Mouse (Mus musculus) gastrocnemius, postnatal 14 days (tissue): ENCODE results near the gene Bbx. TPM values are rescaled to one million over a fixed set of nuclear protein-coding genes. Genes with fewer than 3 reads are reported as not detected.
A peak's percentile ranks its signal among the peaks of the same experiment; 100 is the strongest.

Source experiments
- DNase-seq: peaks from one replicate; pipeline ENCODE4 v3.0.0; 2021; ENCODE audit warnings: mixed read lengths
- intact Hi-C: fragments of 180-260 bp; cut with DNase I; formaldehyde crosslinking; loops from one replicate; pipeline ENCODE4 v1.15.1; 2025; ENCODE audit warnings: low total_unique reads
- total RNA-seq, 2 experiments: library from RNA; stranded (reverse); gene quantifications; 2 replicates each; pipeline ENCODE4 v1.2.3; 2021

Gene Bbx
- total RNA-seq, 2 experiments from 2014 or later: 8.4 to 8.5 TPM

GRCm38 (mm10) chr16:50415406-50415805 is 16.8 kb downstream of the Bbx start:
- DNase-seq: no peak
- intact Hi-C loops: no loop called here

GRCm38 (mm10) chr16:50402851-50403250 is 29.3 kb downstream of the Bbx start:
- intact Hi-C loops: no loop called here
- DNase-seq: no peak

DNA sequence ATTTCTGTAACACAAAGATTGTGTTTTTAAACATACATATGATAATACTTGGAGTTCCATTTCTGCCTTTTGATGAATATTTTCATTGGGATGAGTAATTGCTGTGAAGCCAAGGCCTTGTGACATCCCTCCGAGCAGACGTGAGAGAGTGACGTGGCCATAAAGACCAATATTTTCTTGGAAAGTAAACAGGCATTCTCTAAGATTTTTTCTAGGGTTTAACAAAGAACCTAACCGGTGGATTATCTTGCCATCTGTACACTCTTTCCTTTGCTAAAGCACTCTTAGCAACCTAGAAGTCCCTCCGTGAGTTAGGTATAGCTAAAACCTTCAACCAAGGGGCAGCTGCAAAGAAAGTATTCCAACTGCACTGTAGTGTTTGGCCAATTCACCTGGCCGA is 32.4 kb downstream of the Bbx start:
- intact Hi-C loops: no loop called here
- no peak for DNase-seq

DNA sequence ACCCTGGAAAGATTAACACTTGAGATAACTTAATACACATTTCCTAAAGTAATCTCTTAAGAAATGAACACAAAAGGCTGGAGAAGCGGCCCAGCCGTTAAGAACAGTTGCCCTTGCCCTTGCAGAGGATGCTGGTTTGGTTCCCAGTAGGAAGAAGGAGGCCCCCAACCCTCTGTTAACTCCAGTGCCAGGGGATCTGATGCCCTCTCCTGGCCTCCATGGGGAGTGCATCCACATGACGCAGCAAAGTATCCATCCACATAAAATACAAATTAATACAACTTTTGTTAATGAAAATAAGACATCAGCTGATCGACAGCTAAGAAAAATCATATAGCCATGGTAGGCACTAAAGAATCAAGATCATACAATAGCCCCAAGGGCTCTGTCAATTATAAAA is 33.6 kb downstream of the Bbx start:
- DNase-seq: no peak
- intact Hi-C loops: no loop called here

DNA sequence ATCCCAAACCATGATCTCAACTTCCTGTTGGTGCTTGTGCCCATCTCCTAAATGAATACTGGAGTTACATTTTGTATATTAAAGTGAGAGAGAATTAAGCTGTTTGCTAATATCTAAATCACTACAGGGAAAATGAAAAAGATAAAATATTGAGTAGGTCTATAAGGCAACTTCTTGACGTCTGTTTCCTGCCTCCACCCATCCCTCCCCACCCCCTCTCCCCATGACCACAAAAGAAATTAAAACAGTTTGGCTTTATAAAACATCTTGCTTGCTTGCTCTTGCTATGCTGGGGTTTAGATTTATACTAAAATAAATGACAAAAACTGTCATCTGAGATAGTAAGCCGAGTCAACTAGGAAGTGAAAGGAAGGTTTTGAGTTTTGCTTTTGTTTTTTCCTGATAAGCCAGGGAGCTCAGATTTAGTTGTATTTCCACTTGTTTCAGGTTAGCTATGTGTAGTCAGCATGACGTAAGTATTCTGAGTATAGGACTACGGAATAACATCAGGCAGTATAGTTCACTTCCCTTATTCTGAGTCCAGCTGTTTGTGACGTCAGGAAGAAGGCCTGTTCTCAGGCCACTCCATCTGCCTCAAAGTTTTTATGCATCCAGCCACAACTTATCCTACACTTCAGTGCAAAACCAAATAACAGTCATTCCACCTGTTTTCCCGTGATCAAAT is 36.1 kb downstream of the Bbx start:
- intact Hi-C loops: no loop called here
- DNase-seq: no peak

DNA sequence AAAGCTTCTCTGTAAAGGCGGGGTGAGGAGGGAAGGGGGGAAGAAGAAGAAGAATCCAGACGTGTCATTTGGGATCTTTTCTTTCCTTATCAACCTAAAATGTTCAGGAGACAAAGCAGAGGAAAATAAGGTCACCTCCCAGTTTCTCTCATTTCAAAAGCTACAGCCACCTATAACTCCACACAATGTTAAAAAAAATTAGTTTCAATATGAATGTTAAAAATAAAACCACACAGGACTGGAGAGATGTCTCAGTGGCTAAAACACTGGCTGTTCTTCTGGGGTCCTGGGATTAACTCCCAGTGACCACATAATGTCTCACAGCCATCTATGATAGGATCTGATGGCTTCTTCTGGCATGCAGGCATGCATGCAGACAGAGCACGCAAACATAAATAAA is 43.7 kb downstream of the Bbx start:
- intact Hi-C loops: no loop called here

GRCm38 (mm10) chr16:50383541-50383940 is 48.6 kb downstream of the Bbx start:
- DNase-seq: no peak
- intact Hi-C loops: no loop called here

More for the DNA sequence above, 43.7 kb downstream of the Bbx start:
- no peak for DNase-seq

GRCm38 (mm10) chr16:50381351-50381746 is 50.8 kb downstream of the Bbx start:
- intact Hi-C loops: no loop called here
- no peak for DNase-seq

DNA sequence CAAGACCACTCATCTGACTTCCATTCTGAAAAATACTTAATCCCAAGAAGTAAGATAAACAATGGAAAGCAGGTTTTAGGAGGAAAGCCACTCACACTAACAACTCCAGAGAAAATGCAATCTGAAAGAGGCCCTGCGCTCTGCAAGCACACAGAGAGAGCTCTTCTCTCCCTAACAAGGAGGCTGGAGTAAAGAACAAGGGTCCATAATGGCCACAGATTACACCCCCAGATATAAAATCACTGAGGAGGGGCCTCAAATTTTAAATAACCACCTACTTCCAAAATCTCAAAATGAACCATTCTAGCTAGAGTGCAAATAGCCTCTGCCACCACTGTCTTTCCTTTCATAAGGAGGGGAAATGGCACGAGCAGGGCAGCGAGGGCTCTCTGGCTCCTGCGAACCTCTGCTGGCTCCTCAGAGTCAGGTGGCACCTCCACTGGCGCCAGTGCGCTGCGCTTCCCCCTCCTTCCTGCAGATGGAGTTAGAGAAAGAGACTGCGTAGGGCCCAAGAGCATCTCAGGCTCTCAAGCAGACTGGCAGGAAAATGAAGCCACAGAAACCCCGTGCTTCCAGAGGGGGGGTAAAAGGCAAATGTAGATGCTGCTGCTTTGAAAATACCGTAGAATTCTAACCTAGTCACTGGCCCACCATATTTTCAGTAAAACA is 51.4 kb downstream of the Bbx start:
- intact Hi-C loops: no loop called here
- DNase-seq: peak; percentile 30

- no peak for DNase-seq
- intact Hi-C loops: no loop called here
These were observed 52.0 kb downstream of the Bbx start for GRCm38 (mm10) chr16:50380232-50380631.

DNA sequence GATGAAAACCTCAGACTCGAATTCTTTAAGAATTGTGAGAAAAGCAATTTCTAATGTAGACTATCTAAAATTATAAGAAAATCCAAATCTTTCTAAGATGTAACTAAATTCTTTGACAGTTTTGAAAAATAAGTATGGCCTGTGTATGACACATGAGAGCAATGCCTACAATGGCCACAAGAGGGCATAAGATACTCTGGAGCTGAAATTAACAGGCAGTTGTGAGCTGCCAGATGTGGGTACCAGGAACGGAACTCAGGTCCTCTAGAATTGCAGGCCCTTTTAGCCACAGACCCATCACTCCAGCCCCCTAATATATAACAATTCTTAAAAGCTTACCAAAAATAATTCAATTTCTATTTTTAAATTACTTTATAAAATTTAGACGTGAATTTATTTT is 57.6 kb downstream of the Bbx start:
- intact Hi-C loops: no loop called here
- DNase-seq: peak; percentile 16

DNA sequence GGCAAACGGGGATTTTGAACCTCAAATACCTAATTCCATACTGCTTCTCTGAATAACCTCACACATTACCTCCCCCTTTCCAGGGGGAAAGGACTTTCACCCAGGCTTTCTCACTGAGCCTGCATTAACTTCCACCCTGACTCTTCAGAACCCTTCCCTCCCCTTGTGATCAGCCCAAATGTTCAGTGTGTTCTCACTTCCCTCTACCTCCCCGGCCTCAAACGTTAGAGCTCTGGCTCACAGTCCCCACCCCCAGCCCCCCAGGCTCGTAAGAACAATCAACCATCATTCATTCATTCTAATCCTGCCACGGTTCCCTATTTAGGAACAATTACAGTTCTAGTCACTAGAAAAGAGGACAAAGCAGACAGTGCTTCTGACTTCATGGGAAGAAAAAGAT is 58.5 kb downstream of the Bbx start:
- intact Hi-C loops: no loop called here
- no peak for DNase-seq

DNA sequence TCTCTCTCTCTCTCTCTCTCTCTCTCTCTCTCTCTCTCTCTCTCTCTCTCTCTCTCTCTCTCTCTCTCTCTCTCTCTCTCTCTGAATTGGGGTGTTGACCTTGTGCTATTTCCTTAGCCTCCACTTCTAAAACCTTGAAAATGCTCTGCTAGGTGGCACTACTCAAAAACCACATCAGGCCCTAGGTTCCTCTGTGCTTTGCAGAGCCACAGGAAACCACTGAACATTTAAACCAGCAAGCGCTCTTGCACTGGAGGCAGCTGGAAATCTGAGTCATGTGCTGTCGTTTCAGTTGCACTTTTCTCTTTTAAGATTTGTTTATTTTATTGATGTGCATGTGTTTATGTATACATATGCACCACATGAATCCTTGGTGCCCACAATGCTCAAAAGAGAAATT is 59.6 kb downstream of the Bbx start:
- intact Hi-C loops: no loop called here
- DNase-seq: no peak

GRCm38 (mm10) chr16:50371460-50371859 is 60.7 kb downstream of the Bbx start:
- intact Hi-C loops: no loop called here
- no peak for DNase-seq

DNA sequence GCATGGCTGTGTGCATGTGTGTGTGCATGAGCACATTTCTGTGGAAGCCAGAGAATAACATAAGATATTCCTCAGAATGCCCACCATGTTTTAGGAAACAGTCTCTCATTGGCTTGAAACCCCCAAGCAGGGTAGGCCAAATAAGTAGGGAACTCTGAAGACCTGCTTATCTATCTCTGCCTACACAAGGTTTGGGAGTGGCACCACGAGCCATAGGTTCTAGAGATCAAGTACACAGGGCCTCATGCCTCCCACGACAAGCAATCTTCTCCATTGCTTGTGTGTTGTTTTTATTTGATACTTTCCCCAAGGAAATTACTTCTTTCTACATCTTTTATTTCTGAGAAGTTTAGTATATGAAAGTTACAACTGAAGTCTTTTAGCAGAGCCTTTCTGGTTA is 61.8 kb downstream of the Bbx start:
- DNase-seq: no peak
- intact Hi-C loops: no loop called here

DNA sequence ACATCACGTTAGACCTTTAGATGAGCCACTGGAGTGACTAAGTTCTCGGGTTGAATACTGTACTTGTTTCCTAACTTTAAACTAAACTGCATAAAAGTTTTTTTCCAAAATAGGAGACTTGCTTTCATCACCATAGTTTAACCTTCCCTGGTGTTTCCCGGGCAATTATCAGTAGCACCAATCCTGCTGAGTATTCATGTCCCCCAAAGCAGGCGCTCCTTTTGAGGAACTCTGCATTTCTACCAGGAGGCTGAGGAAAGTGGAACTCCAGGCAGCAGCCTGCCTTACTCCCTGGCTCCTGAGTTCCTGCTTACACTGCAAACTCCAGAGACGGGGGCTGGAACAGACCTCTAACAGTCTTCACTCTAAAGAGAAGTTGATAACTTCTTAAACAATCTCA is 65.6 kb downstream of the Bbx start:
- intact Hi-C loops: no loop called here

DNA sequence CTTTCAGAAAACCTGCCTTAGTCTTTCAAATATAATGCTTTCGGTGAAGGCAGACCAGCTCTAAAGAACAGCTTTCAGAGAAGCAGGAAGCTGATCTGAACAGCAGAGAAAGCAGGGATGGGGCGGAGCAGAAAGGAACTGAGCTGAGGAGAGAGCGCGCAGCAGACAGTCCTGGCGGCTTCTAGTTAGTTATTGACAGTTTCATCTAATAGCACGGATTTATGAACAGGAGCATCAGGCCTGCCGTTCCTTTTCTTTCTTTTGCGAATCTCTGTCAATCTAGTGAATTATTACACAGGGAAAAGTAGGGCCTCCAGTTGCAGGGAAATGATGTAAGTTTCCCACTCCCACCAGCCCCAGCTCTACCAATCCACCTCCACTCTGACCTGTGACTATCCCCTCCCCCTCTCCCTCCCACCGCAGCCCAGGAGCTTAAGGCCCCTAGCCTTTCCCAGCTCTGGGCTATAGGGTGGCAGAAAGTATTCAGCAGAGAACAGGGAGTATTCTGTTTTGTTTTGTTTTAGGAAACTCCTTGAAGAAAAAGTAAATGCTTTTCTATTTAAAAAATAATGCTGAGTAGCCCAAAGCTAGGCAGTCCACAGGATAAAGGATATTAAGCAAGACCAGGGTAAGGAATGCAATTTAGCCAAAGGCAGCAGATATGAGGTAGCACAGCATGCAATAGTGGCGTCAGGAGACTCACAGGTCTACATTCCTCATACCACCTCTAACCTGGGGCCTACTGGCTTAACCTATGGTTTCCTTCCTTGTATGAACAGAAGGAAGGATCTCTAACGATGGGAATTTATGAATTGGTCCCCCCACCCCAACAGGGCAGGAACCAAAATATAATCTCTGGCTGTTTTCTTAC is 67.8 kb downstream of the Bbx start:
- no peak for DNase-seq
- intact Hi-C loops: no loop called here

More for the DNA sequence above, 65.6 kb downstream of the Bbx start:
- no peak for DNase-seq

GRCm38 (mm10) chr16:50363443-50364188 is 68.6 kb downstream of the Bbx start:
- intact Hi-C loops: no loop called here
- DNase-seq: no peak

DNA sequence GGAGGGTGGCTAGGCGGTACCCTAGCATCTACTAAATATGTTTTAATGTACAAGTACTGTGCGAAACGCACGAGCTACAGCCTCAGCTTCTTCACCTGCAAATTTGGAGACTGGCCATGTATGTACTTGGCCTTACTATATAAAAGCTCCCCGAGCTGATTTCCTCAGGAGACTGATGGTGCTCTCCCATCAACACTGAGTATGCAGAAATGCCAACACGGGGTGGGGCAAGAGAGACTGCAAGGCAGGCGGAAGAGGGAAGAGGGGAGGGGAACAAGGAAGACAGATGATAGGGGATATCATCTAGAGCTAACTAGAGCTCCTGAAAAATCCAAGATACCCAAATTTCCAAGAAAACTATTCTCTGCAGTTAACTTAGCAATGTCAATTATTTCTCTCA is 71.6 kb downstream of the Bbx start:
- intact Hi-C loops: no loop called here
- no peak for DNase-seq

DNA sequence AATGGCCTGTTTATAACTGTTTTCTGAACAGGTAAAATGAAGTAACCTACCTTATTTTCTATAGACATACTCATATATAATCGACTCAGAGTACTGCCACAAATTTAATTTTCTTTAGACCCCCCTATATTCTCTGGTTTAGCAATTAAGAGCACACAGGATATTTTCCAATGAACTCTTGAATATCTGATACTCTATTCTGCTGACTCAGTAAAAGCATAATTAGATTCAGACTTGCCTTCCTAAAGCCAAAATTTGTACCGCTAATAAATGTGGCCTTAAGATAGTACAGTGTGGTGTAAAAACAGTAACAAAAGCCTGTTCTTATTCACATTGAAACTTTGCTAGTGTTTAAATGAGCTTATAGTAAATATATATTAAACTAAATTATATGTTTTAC is 102.5 kb downstream of the Bbx start:
- no peak for DNase-seq
- intact Hi-C loops: no loop called here
